Mouse (Mus musculus) hindbrain, postnatal 0 days (tissue): ENCODE data around the gene Kynu. TPM values are rescaled to one million over a fixed set of nuclear protein-coding genes. Genes with fewer than 3 reads are reported as not detected.

ENCODE experiments used
- ATAC-seq: fragments of 200-750 bp; cut with Nextera tagmentation; 2 replicates; pipeline ENCODE4 v1.8.0; 2017; ENCODE audit warnings: mild to moderate bottlenecking, moderate TSS enrichment, moderate library complexity
- DNase-seq: peaks from one replicate; pipeline ENCODE4 v3.0.0-alpha.2; 2015; ENCODE audit warnings: low spot score
- H3K27ac ChIP-seq: fragments of 300-500 bp; sonication (generic); 2 replicates; pipeline ENCODE4 v1.5.1; 2014; ENCODE audit warnings: mild to moderate bottlenecking
- H3K27me3 ChIP-seq: fragments of 300-500 bp; sonication (generic); 2 replicates; pipeline ENCODE4 v1.6.1; 2014; ENCODE audit warnings: low read length, mixed read lengths; ENCODE audit not compliant: insufficient read depth
- H3K36me3 ChIP-seq: fragments of 300-500 bp; sonication (generic); 2 replicates; pipeline ENCODE4 v1.6.1; 2014; ENCODE audit warnings: low read length, mixed read lengths; ENCODE audit not compliant: insufficient read depth
- H3K4me1 ChIP-seq: fragments of 300-500 bp; sonication (generic); 2 replicates; pipeline ENCODE4 v1.6.1; 2014; ENCODE audit warnings: antibody characterized with exemption, low read length, mixed read lengths; ENCODE audit not compliant: insufficient read depth
- H3K4me2 ChIP-seq: fragments of 300-500 bp; sonication (generic); 2 replicates; pipeline ENCODE4 v1.6.1; 2014; ENCODE audit warnings: low read depth, mild to moderate bottlenecking, low read length, moderate library complexity, mixed read lengths
- H3K4me3 ChIP-seq: fragments of 300-500 bp; sonication (generic); 2 replicates; pipeline ENCODE4 v1.5.1; 2014; ENCODE audit warnings: low read length
- H3K9ac ChIP-seq: fragments of 300-500 bp; sonication (generic); replicated peaks from 2 replicates; pipeline ENCODE4 v1.6.1; 2014; ENCODE audit warnings: mild to moderate bottlenecking, low read length, moderate library complexity, mixed read lengths
- H3K9me3 ChIP-seq: fragments of 300-500 bp; sonication (generic); 2 replicates; pipeline ENCODE4 v1.6.1; 2016; ENCODE audit warnings: low read length, mixed read lengths
- CTCF ChIP-seq: IDR thresholded peaks from 2 replicates; pipeline ENCODE4 v1.5.1; 2016; ENCODE audit warnings: antibody characterized with exemption, control low read depth, low read depth
- WGBS: fragments of 180-500 bp; shearing (Covaris S2); extraction: QIAGEN DNeasy Blood & Tissue Kit; methylation state at CpG from one replicate; pipeline ENCODE4 v1.1.7; 2014; 5-methylcytosine and 5-hydroxymethylcytosine counted together
- polyA plus RNA-seq: library from polyadenylated mRNA; unstranded; fragments of >200 nt; fragmentation: Nextera tagmentation; extraction: Ambion mirVana; gene quantifications from 2 replicates; pipeline ENCODE4 v1.2.1, GENCODE M21; 2015
- total RNA-seq: library from RNA; depleted of rRNA; stranded (reverse); fragments of >200 nt; gene quantifications from 2 replicates; pipeline ENCODE4 v1.2.3, GENCODE M21; 2014

The Kynu gene
- total and polyA plus RNA-seq, 2 experiments from 2014 or later = 0.16 TPM; not detected in 1

GRCm38 (mm10) chr2:43690402-43690801 lies 135.3 kb downstream of the Kynu start:
- Histone ChIP-seq H3K4me3 (no peak overlapping the region), H3K4me1 (no peaks in the 10 kb centered on the region), H3K36me3 (no peaks in the 10 kb centered on the region), H3K9ac (no peak overlapping the region), H3K27me3 (no peaks in the 10 kb centered on the region), H3K27ac (no peak overlapping the region), H3K4me2 (no peak overlapping the region), H3K9me3 (no peaks in the 10 kb centered on the region)
- ATAC-seq = no peak
- no peak for DNase-seq
- WGBS = 79% methylated on average over 2 of the region's 2 CpGs
- no peak for TF ChIP-seq CTCF

GRCm38 (mm10) chr2:43691290-43691689 lies 136.2 kb downstream of the Kynu start:
- DNase-seq (no peak), ATAC-seq (no peak)
- WGBS = 88% methylated on average over 2 of the region's 2 CpGs
- Histone ChIP-seq H3K27ac (no peak overlapping the region), H3K27me3 (no peaks in the 10 kb centered on the region), H3K9ac (no peak overlapping the region), H3K4me1 (no peaks in the 10 kb centered on the region), H3K4me3 (no peak overlapping the region), H3K4me2 (no peak overlapping the region), H3K36me3 (no peaks in the 10 kb centered on the region), H3K9me3 (no peaks in the 10 kb centered on the region)
- no peak for TF ChIP-seq CTCF

GRCm38 (mm10) chr2:43695635-43696034 lies 140.5 kb downstream of the Kynu start:
- no peaks in the 10 kb centered on the region for H3K4me1 ChIP-seq
- H3K27ac ChIP-seq = no peak overlapping the region
- no peak for TF ChIP-seq CTCF
- DNase-seq (no peak), ATAC-seq (no peak)
- H3K9me3 ChIP-seq = no peaks in the 10 kb centered on the region
- WGBS = 85% methylated on average over 3 of the region's 3 CpGs
- H3K9ac ChIP-seq = no peak overlapping the region
- H3K4me2 ChIP-seq = no peak overlapping the region
- no peaks in the 10 kb centered on the region for H3K27me3 ChIP-seq
- no peak overlapping the region for H3K4me3 ChIP-seq
- no peaks in the 10 kb centered on the region for H3K36me3 ChIP-seq

- H3K9ac ChIP-seq = no peak overlapping the region
- no peak for TF ChIP-seq CTCF
- DNase-seq = no peak
- 93% methylated on average over 2 of the region's 2 CpGs for WGBS
- H3K36me3 ChIP-seq = no peaks in the 10 kb centered on the region
- no peaks in the 10 kb centered on the region for H3K4me1 ChIP-seq
- H3K9me3 ChIP-seq = no peaks in the 10 kb centered on the region
- H3K4me2 ChIP-seq = no peak overlapping the region
- ATAC-seq = no peak
- H3K27ac ChIP-seq = no peak overlapping the region
- no peak overlapping the region for H3K4me3 ChIP-seq
- no peaks in the 10 kb centered on the region for H3K27me3 ChIP-seq
Observed at GRCm38 (mm10) chr2:43712611-43713138, 157.5 kb downstream of the Kynu start.

- H3K27me3 ChIP-seq = no peaks in the 10 kb centered on the region
- no peak overlapping the region for H3K27ac ChIP-seq
- DNase-seq (peak; percentile 88), ATAC-seq (peak; percentile 92)
- 16% methylated on average over 14 of the region's 14 CpGs for WGBS
- H3K9ac ChIP-seq = no peak overlapping the region
- H3K4me2 ChIP-seq = peak overlapping the region; percentile 55
- peak; percentile 89 for TF ChIP-seq CTCF
- peaks cover 4% of the 10 kb centered on the region; the same call in 1 of the 2 replicates for H3K4me1 ChIP-seq
- H3K36me3 ChIP-seq = no peaks in the 10 kb centered on the region
- peak overlapping the region; percentile 23 for H3K4me3 ChIP-seq
- no peaks in the 10 kb centered on the region for H3K9me3 ChIP-seq
Observed at GRCm38 (mm10) chr2:43722446-43723103, 167.4 kb downstream of the Kynu start.

GRCm38 (mm10) chr2:43723104-43723541 lies 168.0 kb downstream of the Kynu start:
- Histone ChIP-seq H3K36me3 (no peaks in the 10 kb centered on the region), H3K27me3 (no peaks in the 10 kb centered on the region), H3K4me3 (peak overlapping the region; percentile 23), H3K27ac (no peak overlapping the region), H3K4me1 (peaks cover 4% of the 10 kb centered on the region; the same call in 1 of the 2 replicates), H3K9ac (no peak overlapping the region), H3K4me2 (peak overlapping the region; percentile 55), H3K9me3 (no peaks in the 10 kb centered on the region)
- DNase-seq = no peak
- TF ChIP-seq CTCF = no peak
- ATAC-seq = peak; percentile 76
- 56% methylated on average over 7 of the region's 7 CpGs for WGBS

- H3K4me2 ChIP-seq = no peak overlapping the region
- 68% methylated on average over 5 of the region's 5 CpGs for WGBS
- TF ChIP-seq CTCF = no peak
- no peak overlapping the region for H3K9ac ChIP-seq
- no peaks in the 10 kb centered on the region for H3K27me3 ChIP-seq
- H3K36me3 ChIP-seq = no peaks in the 10 kb centered on the region
- no peaks in the 10 kb centered on the region for H3K9me3 ChIP-seq
- H3K4me1 ChIP-seq = peaks cover 4% of the 10 kb centered on the region; the same call in 1 of the 2 replicates
- DNase-seq = no peak
- no peak overlapping the region for H3K4me3 ChIP-seq
- no peak for ATAC-seq
- H3K27ac ChIP-seq = no peak overlapping the region
Observed at GRCm38 (mm10) chr2:43727181-43727580, 172.1 kb downstream of the Kynu start.
